ENCODE assay signal across 8 mouse cellular contexts in genomic region chr11:87591526-87592353, GRCm38 (mm10). TPM values are rescaled to one million over a fixed set of nuclear protein-coding genes. Genes with fewer than 3 reads are reported as not detected.
DNase-seq lines count a peak whose midpoint lies in the region; ATAC-seq lines count a peak whose summit lies in the region.

TSS of gene Mtmr4 (plus strand) at chr11:87592162.

- H3K4me3 ChIP-seq in forebrain, embryonic 10.5 days, result peak within 1 kb of the TSS; percentile 85
- peak within 1 kb of the TSS; percentile 70 for H3K4me3 ChIP-seq in heart, embryonic 15.5 days
- H3K4me3 ChIP-seq in liver, embryonic 15.5 days (replicated peaks), result peak within 1 kb of the TSS; percentile 74
- H3K4me3 ChIP-seq in neural tube, embryonic 12.5 days, result peak within 1 kb of the TSS; percentile 82

- no peaks in the 10 kb centered on the region for H3K9me3 ChIP-seq in forebrain, embryonic 10.5 days
- no peaks in the 10 kb centered on the region for H3K9me3 ChIP-seq in heart, embryonic 15.5 days (replicated peaks)
- H3K9me3 ChIP-seq in liver, embryonic 15.5 days (replicated peaks), result no peaks in the 10 kb centered on the region
- H3K9me3 ChIP-seq in neural tube, embryonic 12.5 days, result no peaks in the 10 kb centered on the region

- peaks cover 68% of the 10 kb centered on the region for H3K4me1 ChIP-seq in forebrain, embryonic 10.5 days
- peaks cover 49% of the 10 kb centered on the region for H3K4me1 ChIP-seq in heart, embryonic 15.5 days (replicated peaks)
- H3K4me1 ChIP-seq in liver, embryonic 15.5 days (replicated peaks), result peaks cover 63% of the 10 kb centered on the region
- peaks cover 56% of the 10 kb centered on the region for H3K4me1 ChIP-seq in neural tube, embryonic 12.5 days

- ATAC-seq in heart, embryonic 15.5 days (replicated peaks; ENCODE audit: insufficient number of reproducible peaks, insufficient read depth, low FRiP score, low read depth), result peak; percentile 98
- peak; percentile 98 for ATAC-seq in liver, embryonic 15.5 days (ENCODE audit: insufficient read depth)
- ATAC-seq in neural tube, embryonic 12.5 days (ENCODE audit: low FRiP score, low read depth), result peak; percentile 98

- DNase-seq in CD8-positive naive resting alpha-beta T cell, adult 2 months (ENCODE audit: low read depth in 2 of 2, low spot score in 2 of 2), result peak; percentile 99 to 100
- peak; percentile 95 for DNase-seq in c-Kit-positive CD71-negative TER-119-negative erythroid progenitor cells, embryonic 14.5 days (ENCODE audit: low read depth)
- peak; percentile 100 for DNase-seq in forebrain, embryonic 10.5 days (ENCODE audit: extremely low spot score, low spot score)
- peak; percentile 99 to 100 for DNase-seq in kidney, postnatal 36 days
- DNase-seq in telencephalon, adult 2 months (ENCODE audit: low read depth, low spot score), result peak; percentile 100

- no peaks in the 10 kb centered on the region for H3K27me3 ChIP-seq in forebrain, embryonic 10.5 days (ENCODE audit: poor library complexity, severe bottlenecking)
- no peaks in the 10 kb centered on the region for H3K27me3 ChIP-seq in heart, embryonic 15.5 days
- no peaks in the 10 kb centered on the region for H3K27me3 ChIP-seq in liver, embryonic 15.5 days
- H3K27me3 ChIP-seq in neural tube, embryonic 12.5 days (replicated peaks), result no peaks in the 10 kb centered on the region; the same call in 1 of the 2 replicates

- H3K36me3 ChIP-seq in forebrain, embryonic 10.5 days (replicated peaks), result peaks cover 17% of the 10 kb centered on the region
- H3K36me3 ChIP-seq in heart, embryonic 15.5 days, result no peaks in the 10 kb centered on the region
- peaks cover 12% of the 10 kb centered on the region for H3K36me3 ChIP-seq in liver, embryonic 15.5 days (replicated peaks)
- H3K36me3 ChIP-seq in neural tube, embryonic 12.5 days, result peaks cover 6% of the 10 kb centered on the region; the same call in 1 of the 2 replicates

- H3K4me2 ChIP-seq in heart, embryonic 15.5 days, result peak within 1 kb of the TSS; percentile 70
- peak within 1 kb of the TSS; percentile 87 for H3K4me2 ChIP-seq in liver, embryonic 15.5 days
- H3K4me2 ChIP-seq in neural tube, embryonic 12.5 days (replicated peaks), result peak within 1 kb of the TSS; percentile 82

- WGBS in forebrain, embryonic 10.5 days, result under 1% methylated on average over 61 of the region's 61 CpGs
- under 1% methylated on average over 60 of the region's 61 CpGs for WGBS in heart, embryonic 15.5 days
- under 1% methylated on average over 61 of the region's 61 CpGs for WGBS in liver, embryonic 15.5 days (ENCODE audit: insufficient replicate concordance)
- WGBS in neural tube, embryonic 12.5 days, result under 1% methylated on average over 61 of the region's 61 CpGs

- H3K27ac ChIP-seq in forebrain, embryonic 10.5 days, result peak within 1 kb of the TSS; percentile 94
- peak within 1 kb of the TSS; percentile 93 for H3K27ac ChIP-seq in heart, embryonic 15.5 days
- peak within 1 kb of the TSS; percentile 96 for H3K27ac ChIP-seq in liver, embryonic 15.5 days (replicated peaks)
- peak within 1 kb of the TSS; percentile 74 for H3K27ac ChIP-seq in neural tube, embryonic 12.5 days

- H3K9ac ChIP-seq in heart, embryonic 15.5 days, result peak within 1 kb of the TSS; percentile 81
- peak within 1 kb of the TSS; percentile 81 for H3K9ac ChIP-seq in liver, embryonic 15.5 days
- H3K9ac ChIP-seq in neural tube, embryonic 12.5 days, result peak within 1 kb of the TSS; percentile 79

RNA-seq across cellular contexts. Expression of gene Mtmr4, which starts in this region (rescaled TPM):
- 62.4 and 66.2 TPM in 2 replicates for polyA plus RNA-seq in forebrain, embryonic 10.5 days (2016; fragmentation: Nextera tagmentation; extraction: Ambion mirVana)
- 13.1 and 18.4 TPM in 2 replicates for polyA plus RNA-seq in heart, embryonic 15.5 days (2015; fragmentation: Nextera tagmentation; extraction: Ambion mirVana)
- 9.7 and 11.0 TPM in 2 replicates for polyA plus RNA-seq in liver, embryonic 15.5 days (2015; fragmentation: Nextera tagmentation; extraction: Ambion mirVana)
- polyA plus RNA-seq in neural tube, embryonic 12.5 days (2016; fragmentation: Nextera tagmentation; extraction: Ambion mirVana), result 74.0 and 77.4 TPM in 2 replicates

Comparison
In these comparisons a context has a peak if more than half of its experiments do, and no peak if none do; other contexts are left out.
1. Peak in every context shown above with its lines: DNase-seq, ATAC-seq, H3K4me3 ChIP-seq and H3K27ac ChIP-seq.